Mouse (Mus musculus): ENCODE measurements around the gene Inpp5f. TPM values are rescaled to one million over a fixed set of nuclear protein-coding genes. Genes with fewer than 3 reads are reported as not detected.
"Not testable (repeated sequence)": the region's sequence is repeated elsewhere in the genome, so short reads cannot be mapped to it uniquely, and the experiment has no call there.

Gene Inpp5f
- polyA plus RNA-seq, 1 experiment from 2014 or later: 18.0 TPM

GRCm38 (mm10) chr7:128690070-128690469 is 78.9 kb downstream of the Inpp5f start:
- Histone ChIP-seq H3K4me1 (0 out of 2 replicates have a peak, but pooled peaks cover 3% of the 10 kb centered on the region), H3K36me3 (peaks cover 70% of the 10 kb centered on the region), H3K9me3 (peaks cover 9% of the 10 kb centered on the region), H3K4me3 (no peak overlapping the region), H3K27ac (no peak overlapping the region), H3K27me3 (ENCODE audit: insufficient read depth, poor library complexity, severe bottlenecking) (no peaks in the 10 kb centered on the region)
- DNase-seq (ENCODE audit: low spot score): no peak
- WGBS: 26% methylated on average over 7 of the region's 7 CpGs

DNA sequence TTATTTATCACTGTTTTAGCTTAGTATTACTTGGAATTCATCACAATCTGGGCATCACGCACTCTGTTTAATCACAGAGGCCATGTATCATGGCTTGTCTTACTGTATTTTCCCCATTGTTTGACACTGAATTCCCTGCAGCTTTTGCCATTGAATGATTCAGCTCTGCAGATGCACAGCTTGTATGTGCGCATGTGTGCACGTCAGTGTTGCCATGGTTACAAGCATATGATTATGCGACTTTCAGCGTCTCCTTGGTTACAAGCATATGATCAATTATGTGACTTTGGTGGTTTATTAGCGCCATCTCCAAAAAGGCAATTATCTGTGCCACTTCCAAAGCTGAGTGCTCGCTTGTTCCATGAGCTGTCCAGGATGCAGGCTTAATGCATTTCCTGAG is 79.7 kb downstream of the Inpp5f start:
- no peak overlapping the region for H3K27ac ChIP-seq
- 82% methylated on average over 7 of the region's 7 CpGs for WGBS
- H3K27me3 ChIP-seq (ENCODE audit: insufficient read depth, poor library complexity, severe bottlenecking): no peaks in the 10 kb centered on the region
- peaks cover 9% of the 10 kb centered on the region for H3K9me3 ChIP-seq
- H3K4me1 ChIP-seq: 0 out of 2 replicates have a peak, but pooled peaks cover 3% of the 10 kb centered on the region
- no peak overlapping the region for H3K4me3 ChIP-seq
- no peak for DNase-seq (ENCODE audit: low spot score)
- peaks cover 64% of the 10 kb centered on the region for H3K36me3 ChIP-seq

- DNase-seq (ENCODE audit: low spot score): no peak
- Histone ChIP-seq H3K9me3 (peaks cover 9% of the 10 kb centered on the region), H3K4me3 (no peak overlapping the region), H3K36me3 (peaks cover 56% of the 10 kb centered on the region), H3K4me1 (0 out of 2 replicates have a peak, but pooled peaks cover 3% of the 10 kb centered on the region), H3K27me3 (ENCODE audit: insufficient read depth, poor library complexity, severe bottlenecking) (no peaks in the 10 kb centered on the region), H3K27ac (no peak overlapping the region)
- WGBS: 89% methylated on average over 7 of the region's 7 CpGs
These were observed 81.0 kb downstream of the Inpp5f start for GRCm38 (mm10) chr7:128692163-128692562.

GRCm38 (mm10) chr7:128694848-128695247 is 83.7 kb downstream of the Inpp5f start:
- peaks cover 57% of the 10 kb centered on the region for H3K36me3 ChIP-seq
- H3K4me3 ChIP-seq: no peak overlapping the region
- no peak for DNase-seq (ENCODE audit: low spot score)
- no peaks in the 10 kb centered on the region for H3K9me3 ChIP-seq
- WGBS: 71% methylated on average over 10 of the region's 10 CpGs
- 0 out of 2 replicates have a peak, but pooled peaks cover 3% of the 10 kb centered on the region for H3K4me1 ChIP-seq
- no peak overlapping the region for H3K27ac ChIP-seq
- no peaks in the 10 kb centered on the region for H3K27me3 ChIP-seq (ENCODE audit: insufficient read depth, poor library complexity, severe bottlenecking)

DNA sequence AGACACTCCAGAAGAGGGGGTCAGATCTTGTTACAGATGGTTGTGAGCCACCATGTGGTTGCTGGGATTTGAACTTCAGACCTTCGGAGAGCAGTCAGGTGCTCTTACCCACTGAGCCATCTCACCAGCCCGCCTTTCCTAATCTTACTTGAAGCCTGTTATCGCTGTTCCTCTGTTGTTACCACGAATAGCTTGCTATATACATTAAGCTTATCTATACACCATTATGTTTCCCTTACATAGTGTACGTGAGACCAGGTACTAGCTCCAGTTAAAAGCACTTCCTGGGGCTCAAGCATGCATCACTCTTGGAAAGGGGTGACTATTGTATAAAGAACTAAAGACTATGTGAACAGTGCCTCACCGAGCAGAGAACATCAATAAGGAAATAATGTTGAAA is 88.8 kb downstream of the Inpp5f start:
- not testable (repeated sequence) for H3K4me3 ChIP-seq; H3K4me1 ChIP-seq; H3K27ac ChIP-seq; H3K9me3 ChIP-seq; H3K27me3 ChIP-seq (ENCODE audit: insufficient read depth, poor library complexity, severe bottlenecking); DNase-seq (ENCODE audit: low spot score)
- peaks cover 81% of the 10 kb centered on the region for H3K36me3 ChIP-seq
- WGBS: 77% methylated on average over 6 of the region's 6 CpGs

DNA sequence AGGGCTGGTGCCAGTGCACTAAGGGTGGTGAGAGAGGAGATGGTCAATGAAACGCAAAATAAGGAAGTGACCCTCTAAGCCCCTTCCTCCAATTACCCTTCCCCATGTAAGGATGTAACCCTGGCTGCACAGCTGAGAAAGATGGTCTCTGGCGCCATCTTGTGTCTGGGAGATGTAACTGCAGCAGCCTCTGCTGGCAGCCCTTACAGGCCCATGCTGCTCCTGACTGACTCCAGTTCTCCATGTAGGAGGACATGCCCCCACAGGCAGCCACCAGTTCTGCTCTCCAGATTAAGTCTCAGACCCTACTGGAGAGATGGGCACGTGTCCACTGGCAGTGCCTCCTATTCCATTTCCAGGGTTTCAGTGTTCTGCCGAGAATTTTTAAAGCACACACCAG is 94.6 kb downstream of the Inpp5f start:
- peak; percentile 82 for DNase-seq (ENCODE audit: low spot score)
- H3K36me3 ChIP-seq: peaks cover 99% of the 10 kb centered on the region
- H3K4me3 ChIP-seq: no peak overlapping the region
- H3K27me3 ChIP-seq (ENCODE audit: insufficient read depth, poor library complexity, severe bottlenecking): no peaks in the 10 kb centered on the region
- no peaks in the 10 kb centered on the region for H3K9me3 ChIP-seq
- H3K4me1 ChIP-seq: no peaks in the 10 kb centered on the region
- no peak overlapping the region for H3K27ac ChIP-seq
- WGBS: 27% methylated on average over 4 of the region's 4 CpGs

- H3K4me1 ChIP-seq: no peaks in the 10 kb centered on the region
- 65% methylated on average over 4 of the region's 4 CpGs for WGBS
- H3K4me3 ChIP-seq: no peak overlapping the region
- no peaks in the 10 kb centered on the region for H3K27me3 ChIP-seq (ENCODE audit: insufficient read depth, poor library complexity, severe bottlenecking)
- peaks cover 88% of the 10 kb centered on the region for H3K36me3 ChIP-seq
- no peak for DNase-seq (ENCODE audit: low spot score)
- no peaks in the 10 kb centered on the region for H3K9me3 ChIP-seq
- no peak overlapping the region for H3K27ac ChIP-seq
These were observed 106.9 kb downstream of the Inpp5f start for GRCm38 (mm10) chr7:128717991-128718390.

- Histone ChIP-seq H3K36me3 (peaks cover 42% of the 10 kb centered on the region), H3K27me3 (ENCODE audit: insufficient read depth, poor library complexity, severe bottlenecking) (no peaks in the 10 kb centered on the region), H3K4me3 (no peak overlapping the region), H3K9me3 (no peaks in the 10 kb centered on the region), H3K4me1 (peaks cover 18% of the 10 kb centered on the region), H3K27ac (no peak overlapping the region)
- WGBS: 39% methylated on average over 4 of the region's 4 CpGs
- DNase-seq (ENCODE audit: low spot score): peak; percentile 87
These were observed 113.6 kb downstream of the Inpp5f start for GRCm38 (mm10) chr7:128724761-128725160.

DNA sequence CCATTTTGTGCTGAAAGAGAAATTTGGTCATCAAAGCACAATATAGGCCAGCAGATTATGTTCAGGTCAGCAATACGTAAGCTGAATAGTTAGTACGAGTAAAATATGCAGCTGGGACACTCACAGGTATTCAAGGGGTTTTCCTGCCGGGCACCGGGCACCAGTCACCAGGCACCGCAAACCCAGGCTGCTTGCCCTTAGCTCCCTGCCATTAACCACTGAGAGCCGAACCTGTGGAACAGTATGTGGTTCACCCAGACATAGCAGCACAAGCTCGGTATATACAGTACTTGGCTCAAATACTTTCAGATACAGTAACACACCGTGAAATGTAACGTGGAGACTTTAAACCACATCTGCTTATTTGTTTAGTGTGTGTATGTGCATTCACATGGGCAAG is 114.1 kb downstream of the Inpp5f start:
- H3K4me3 ChIP-seq: no peak overlapping the region
- DNase-seq (ENCODE audit: low spot score): no peak
- no peaks in the 10 kb centered on the region for H3K9me3 ChIP-seq
- H3K27ac ChIP-seq: no peak overlapping the region
- WGBS: 85% methylated on average over 9 of the region's 9 CpGs
- peaks cover 39% of the 10 kb centered on the region for H3K36me3 ChIP-seq
- H3K4me1 ChIP-seq: peaks cover 18% of the 10 kb centered on the region
- no peaks in the 10 kb centered on the region for H3K27me3 ChIP-seq (ENCODE audit: insufficient read depth, poor library complexity, severe bottlenecking)

DNA sequence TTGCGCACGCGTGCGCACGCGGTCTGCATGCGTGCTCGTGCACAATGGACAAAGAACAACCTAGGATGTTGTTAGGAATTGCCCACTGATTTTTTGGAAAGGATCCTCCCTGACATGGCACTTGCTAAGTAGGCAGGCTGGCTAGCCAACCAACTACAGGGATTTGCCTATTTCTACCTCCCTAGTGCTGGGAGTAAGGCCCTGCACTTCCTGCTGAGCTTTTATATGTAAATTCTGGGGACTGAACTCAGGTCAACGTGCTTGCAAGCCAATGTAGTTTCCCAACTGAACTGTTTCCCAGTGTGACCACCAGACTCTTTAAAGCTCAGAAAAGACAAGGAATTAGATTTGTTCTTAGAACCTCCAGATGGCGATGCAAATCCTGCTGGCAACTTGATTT is 115.9 kb downstream of the Inpp5f start:
- no peak for DNase-seq (ENCODE audit: low spot score)
- H3K27ac ChIP-seq: no peak overlapping the region
- no peaks in the 10 kb centered on the region for H3K27me3 ChIP-seq (ENCODE audit: insufficient read depth, poor library complexity, severe bottlenecking)
- H3K36me3 ChIP-seq: peaks cover 24% of the 10 kb centered on the region
- peaks cover 24% of the 10 kb centered on the region for H3K4me1 ChIP-seq
- WGBS: 73% methylated on average over 10 of the region's 10 CpGs
- H3K9me3 ChIP-seq: no peaks in the 10 kb centered on the region
- no peak overlapping the region for H3K4me3 ChIP-seq

DNA sequence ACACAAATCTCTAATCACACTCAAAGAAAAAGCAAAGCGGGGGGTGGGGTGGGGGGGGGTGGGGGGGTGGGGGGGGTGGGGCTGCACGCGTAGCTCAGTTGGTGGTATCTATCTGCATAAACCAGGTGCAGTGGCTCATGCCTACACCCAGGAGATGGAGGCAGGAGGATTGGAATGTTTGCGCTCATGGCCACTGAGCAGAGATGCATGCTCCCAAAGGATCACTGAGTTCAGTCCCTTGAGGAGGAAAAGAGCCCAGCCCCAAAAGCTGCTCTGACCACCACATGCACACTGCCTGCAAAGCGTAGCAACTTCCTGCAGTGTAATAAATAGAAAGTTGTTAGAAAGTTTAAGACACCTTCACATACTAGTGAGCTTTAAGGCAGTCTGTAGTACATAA is 116.6 kb downstream of the Inpp5f start:
- Histone ChIP-seq H3K27ac (no peak overlapping the region), H3K9me3 (no peaks in the 10 kb centered on the region), H3K4me3 (no peak overlapping the region), H3K4me1 (peaks cover 25% of the 10 kb centered on the region), H3K36me3 (peaks cover 20% of the 10 kb centered on the region), H3K27me3 (ENCODE audit: insufficient read depth, poor library complexity, severe bottlenecking) (no peaks in the 10 kb centered on the region)
- no peak for DNase-seq (ENCODE audit: low spot score)
- 53% methylated on average over 5 of the region's 5 CpGs for WGBS

DNA sequence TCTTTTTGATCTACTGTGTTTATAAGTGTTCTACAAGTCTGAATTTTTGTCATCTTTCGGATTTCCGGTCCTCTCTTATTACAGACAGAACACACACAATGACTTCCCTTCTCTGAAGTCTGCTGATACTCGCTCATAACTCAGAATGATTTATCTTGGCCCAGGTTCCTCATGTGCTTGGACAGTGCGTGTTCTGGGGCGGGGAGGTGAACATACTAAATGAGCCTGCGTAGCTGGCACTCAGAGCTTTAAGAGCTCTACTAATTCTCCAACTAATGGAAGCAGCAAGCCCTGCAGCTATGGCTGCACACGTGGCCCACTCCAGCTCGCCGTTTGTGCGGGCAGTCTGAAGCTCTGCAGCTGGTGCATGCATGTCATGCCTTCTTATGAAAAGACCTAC is 117.6 kb downstream of the Inpp5f start:
- 93% methylated on average over 10 of the region's 10 CpGs for WGBS
- no peaks in the 10 kb centered on the region for H3K27me3 ChIP-seq (ENCODE audit: insufficient read depth, poor library complexity, severe bottlenecking)
- H3K9me3 ChIP-seq: no peaks in the 10 kb centered on the region
- H3K36me3 ChIP-seq: peaks cover 14% of the 10 kb centered on the region; the same call in 1 of the 2 replicates
- no peak for DNase-seq (ENCODE audit: low spot score)
- H3K4me3 ChIP-seq: no peak overlapping the region
- peaks cover 25% of the 10 kb centered on the region for H3K4me1 ChIP-seq
- H3K27ac ChIP-seq: no peak overlapping the region

DNA sequence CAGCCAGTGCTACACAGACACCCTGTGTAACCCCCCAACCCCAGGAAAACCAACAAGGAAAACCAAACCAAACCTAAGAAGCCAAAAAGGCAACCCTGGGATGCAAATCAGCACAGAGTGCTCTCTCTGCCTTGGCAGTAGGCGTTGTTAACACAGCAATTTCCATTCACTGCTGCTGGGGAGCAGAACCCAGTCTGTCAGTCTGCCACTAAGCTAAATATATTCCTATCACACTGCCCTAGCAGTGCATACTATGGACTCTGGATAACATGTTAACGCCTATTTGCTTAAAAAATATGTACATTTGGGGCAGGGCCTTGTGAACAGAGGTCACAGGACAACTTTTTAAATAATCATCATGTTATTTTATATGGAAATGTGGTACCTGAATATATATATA is 120.5 kb downstream of the Inpp5f start:
- 63% methylated on average over 2 of the region's 2 CpGs for WGBS
- no peak overlapping the region for H3K27ac ChIP-seq

GRCm38 (mm10) chr7:128738041-128738440 is 126.9 kb downstream of the Inpp5f start:
- no peak for DNase-seq (ENCODE audit: low spot score)
- H3K4me3 ChIP-seq: peak overlapping the region; percentile 96
- H3K27me3 ChIP-seq (ENCODE audit: insufficient read depth, poor library complexity, severe bottlenecking): no peaks in the 10 kb centered on the region
- no peak overlapping the region for H3K27ac ChIP-seq
- 72% methylated on average over 5 of the region's 5 CpGs for WGBS
- H3K9me3 ChIP-seq: no peaks in the 10 kb centered on the region
- H3K36me3 ChIP-seq: peaks cover 13% of the 10 kb centered on the region; the same call in 1 of the 2 replicates
- H3K4me1 ChIP-seq: peaks cover 23% of the 10 kb centered on the region

More for the DNA sequence above, 120.5 kb downstream of the Inpp5f start:
- DNase-seq (ENCODE audit: low spot score): no peak
- peaks cover 17% of the 10 kb centered on the region; the same call in 1 of the 2 replicates for H3K36me3 ChIP-seq
- no peaks in the 10 kb centered on the region for H3K9me3 ChIP-seq
- H3K4me3 ChIP-seq: no peak overlapping the region
- no peaks in the 10 kb centered on the region for H3K27me3 ChIP-seq (ENCODE audit: insufficient read depth, poor library complexity, severe bottlenecking)
- H3K4me1 ChIP-seq: peaks cover 17% of the 10 kb centered on the region
